Mouse (Mus musculus): ENCODE measurements at regions not wholly inside any gene's neighbourhood (a gene's known extent, or its start where the extent isn't known, plus 50 kb on each side); places are given as distances from the start of the nearest gene placed in this dataset.

DNA sequence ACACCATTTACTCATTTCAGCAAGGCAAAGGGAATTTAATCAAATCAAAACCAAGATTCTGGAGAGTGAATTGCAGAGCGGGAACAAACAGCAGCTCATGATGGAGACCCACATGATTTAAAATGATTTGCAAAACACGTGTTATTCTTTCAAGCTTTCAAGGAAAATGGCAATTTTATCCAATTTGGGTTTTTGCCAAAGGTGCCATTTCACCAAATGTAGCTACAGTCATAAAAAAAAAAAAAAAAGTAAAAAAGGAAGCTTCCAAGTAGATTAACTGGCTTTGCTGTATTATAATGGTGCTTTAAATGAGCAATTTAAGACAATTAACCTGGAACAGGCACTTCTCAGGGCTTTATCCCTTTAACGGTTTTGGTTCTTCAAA, 1052.7 kb downstream of the 5730522E02Rik start:
- 63% methylated on average over 3 of the region's 3 CpGs for WGBS
- Histone ChIP-seq H3K4me2 (replicated peaks) (no peak overlapping the region), H3K27me3 (no peaks in the 10 kb centered on the region), H3K27ac (no peak overlapping the region), H3K36me3 (no peaks in the 10 kb centered on the region), H3K9me3 (no peaks in the 10 kb centered on the region), H3K4me1 (replicated peaks) (peaks cover 21% of the 10 kb centered on the region), H3K4me3 (replicated peaks) (no peak overlapping the region), H3K9ac (replicated peaks) (no peak overlapping the region)
- no peak for ATAC-seq

DNA sequence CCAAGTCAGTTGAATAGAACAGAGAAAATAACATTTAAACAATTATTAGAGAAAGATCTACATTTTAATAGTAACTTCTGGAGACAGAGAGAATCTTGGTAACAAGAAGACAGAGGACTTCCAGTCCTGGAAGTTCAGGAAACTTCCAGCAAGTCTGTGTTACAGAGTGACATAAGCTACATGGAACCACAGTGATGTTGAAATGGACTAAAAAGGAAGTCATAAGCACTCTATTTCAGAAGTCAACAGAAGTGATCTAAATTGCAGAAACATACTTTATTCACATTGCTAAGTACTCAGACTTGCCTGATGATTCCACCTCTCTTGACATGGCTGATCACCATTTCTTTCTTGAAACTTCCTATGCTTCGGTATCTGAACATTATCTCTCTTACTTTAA, 1051.7 kb downstream of the 5730522E02Rik start:
- 90% methylated on average over 1 of the region's 1 CpGs for WGBS
- Histone ChIP-seq H3K9me3 (no peaks in the 10 kb centered on the region), H3K36me3 (no peaks in the 10 kb centered on the region), H3K4me3 (replicated peaks) (no peak overlapping the region), H3K9ac (replicated peaks) (no peak overlapping the region), H3K4me2 (replicated peaks) (no peak overlapping the region), H3K27ac (no peak overlapping the region), H3K4me1 (replicated peaks) (peaks cover 21% of the 10 kb centered on the region), H3K27me3 (no peaks in the 10 kb centered on the region)
- no peak for ATAC-seq

DNA sequence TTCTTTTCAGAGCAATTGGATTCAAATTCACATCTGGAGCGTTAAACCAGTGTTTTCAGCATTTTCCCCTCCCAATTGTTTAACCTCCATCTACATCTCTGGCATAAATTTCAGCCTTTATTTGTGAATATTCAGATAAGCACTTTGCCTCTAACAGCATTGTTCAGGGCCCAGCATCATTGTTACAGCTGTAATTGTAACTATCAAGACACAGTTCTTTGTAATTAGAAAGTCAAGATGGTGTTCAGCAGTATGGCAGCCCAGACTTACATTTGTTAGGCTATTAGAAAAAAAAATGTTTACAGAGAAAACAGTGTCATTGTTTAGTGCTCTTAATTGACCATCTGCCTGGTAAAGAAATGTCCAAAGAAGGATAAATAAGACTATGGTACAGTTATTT, 1042.6 kb downstream of the 5730522E02Rik start:
- Histone ChIP-seq H3K4me3 (replicated peaks) (no peak overlapping the region), H3K27me3 (no peaks in the 10 kb centered on the region), H3K4me1 (replicated peaks) (no peaks in the 10 kb centered on the region), H3K36me3 (no peaks in the 10 kb centered on the region), H3K27ac (no peak overlapping the region), H3K4me2 (replicated peaks) (no peak overlapping the region), H3K9ac (replicated peaks) (no peak overlapping the region), H3K9me3 (no peaks in the 10 kb centered on the region)
- 77% methylated on average over 1 of the region's 1 CpGs for WGBS
- no peak for ATAC-seq

DNA sequence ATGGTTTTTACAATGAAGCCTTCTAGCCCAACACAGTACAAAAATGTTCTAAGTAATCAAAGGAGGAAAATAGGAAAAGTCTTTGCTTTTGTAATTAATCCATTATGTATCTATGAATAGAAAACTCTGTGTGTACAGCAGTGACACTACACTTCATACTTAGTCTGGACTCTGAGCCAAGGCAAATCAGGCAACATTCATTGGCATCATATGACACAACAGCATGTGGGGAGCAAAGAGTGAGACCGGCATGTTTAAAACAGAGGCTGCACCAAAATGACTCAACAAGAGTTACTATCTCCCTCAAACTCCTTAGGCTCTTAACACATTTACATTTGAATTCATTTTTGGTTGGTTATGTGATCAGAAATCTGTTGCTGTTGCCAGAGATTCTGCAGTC, 1039.5 kb downstream of the 5730522E02Rik start:
- H3K36me3 ChIP-seq = no peaks in the 10 kb centered on the region
- no peaks in the 10 kb centered on the region for H3K27me3 ChIP-seq
- 86% methylated on average over 1 of the region's 1 CpGs for WGBS
- H3K4me1 ChIP-seq (replicated peaks) = no peaks in the 10 kb centered on the region
- H3K9ac ChIP-seq (replicated peaks) = no peak overlapping the region
- no peaks in the 10 kb centered on the region for H3K9me3 ChIP-seq
- ATAC-seq = no peak
- H3K27ac ChIP-seq = no peak overlapping the region
- H3K4me2 ChIP-seq (replicated peaks) = no peak overlapping the region
- no peak overlapping the region for H3K4me3 ChIP-seq (replicated peaks)
